Mouse (Mus musculus): Measurements from ENCODE around the gene Derl3. TPM values are rescaled to one million over a fixed set of nuclear protein-coding genes. Genes with fewer than 3 reads are reported as not detected.
A peak's percentile ranks its signal among the peaks of the same experiment; 100 is the strongest.
"Not testable (repeated sequence)": the region's sequence is repeated elsewhere in the genome, so short reads cannot be mapped to it uniquely, and the experiment has no call there.

The Derl3 gene
- polyA plus RNA-seq, 1 experiment from 2014 or later, result 2.1 TPM

GRCm38 (mm10) chr10:75878836-75879235 is 14.4 kb upstream of the Derl3 start:
- WGBS, result 89% methylated on average over 3 of the region's 3 CpGs
- H3K9ac ChIP-seq (replicated peaks), result no peak overlapping the region
- H3K27me3 ChIP-seq, result no peaks in the 10 kb centered on the region
- no peaks in the 10 kb centered on the region for H3K9me3 ChIP-seq
- no peak overlapping the region for H3K4me3 ChIP-seq (replicated peaks)
- peaks cover 18% of the 10 kb centered on the region for H3K4me1 ChIP-seq (replicated peaks)
- ATAC-seq, result no peak
- H3K4me2 ChIP-seq (replicated peaks), result no peak overlapping the region
- no peaks in the 10 kb centered on the region for H3K36me3 ChIP-seq
- no peak overlapping the region for H3K27ac ChIP-seq

GRCm38 (mm10) chr10:75880351-75880750 is 12.9 kb upstream of the Derl3 start:
- Histone ChIP-seq H3K4me3 (replicated peaks) (no peak overlapping the region), H3K27ac (no peak overlapping the region), H3K9ac (replicated peaks) (no peak overlapping the region), H3K9me3 (no peaks in the 10 kb centered on the region), H3K27me3 (no peaks in the 10 kb centered on the region), H3K4me1 (replicated peaks) (peaks cover 15% of the 10 kb centered on the region), H3K36me3 (no peaks in the 10 kb centered on the region), H3K4me2 (replicated peaks) (no peak overlapping the region)
- 95% methylated on average over 10 of the region's 10 CpGs for WGBS
- no peak for ATAC-seq

GRCm38 (mm10) chr10:75880771-75881577 is 12.2 kb upstream of the Derl3 start:
- Histone ChIP-seq H3K36me3 (no peaks in the 10 kb centered on the region), H3K9me3 (no peaks in the 10 kb centered on the region), H3K4me1 (replicated peaks) (peaks cover 15% of the 10 kb centered on the region), H3K4me2 (replicated peaks) (no peak overlapping the region), H3K9ac (replicated peaks) (no peak overlapping the region), H3K27ac (peak overlapping the region; percentile 25; the same call in 1 of the 2 replicates), H3K4me3 (replicated peaks) (no peak overlapping the region), H3K27me3 (no peaks in the 10 kb centered on the region)
- ATAC-seq, result no peak
- 70% methylated on average over 6 of the region's 6 CpGs for WGBS

- Histone ChIP-seq H3K4me3 (replicated peaks) (no peak overlapping the region), H3K4me1 (replicated peaks) (peaks cover 15% of the 10 kb centered on the region), H3K27ac (peak overlapping the region; percentile 25; the same call in 1 of the 2 replicates), H3K9me3 (no peaks in the 10 kb centered on the region), H3K4me2 (replicated peaks) (no peak overlapping the region; the same call in 1 of the 2 replicates), H3K9ac (replicated peaks) (no peak overlapping the region), H3K36me3 (no peaks in the 10 kb centered on the region), H3K27me3 (no peaks in the 10 kb centered on the region)
- ATAC-seq, result peak; percentile 31; the same call in 1 of the 2 replicates
- 16% methylated on average over 20 of the region's 20 CpGs for WGBS
Observed at GRCm38 (mm10) chr10:75881578-75882432, 11.4 kb upstream of the Derl3 start.

GRCm38 (mm10) chr10:75882433-75883231 is 10.6 kb upstream of the Derl3 start:
- no peak overlapping the region for H3K27ac ChIP-seq
- ATAC-seq, result peak; percentile 47
- no peak overlapping the region for H3K4me3 ChIP-seq (replicated peaks)
- H3K36me3 ChIP-seq, result no peaks in the 10 kb centered on the region
- H3K27me3 ChIP-seq, result no peaks in the 10 kb centered on the region
- peak overlapping the region; percentile 27 for H3K4me2 ChIP-seq (replicated peaks)
- H3K9me3 ChIP-seq, result no peaks in the 10 kb centered on the region
- 5% methylated on average over 15 of the region's 15 CpGs for WGBS
- peaks cover 15% of the 10 kb centered on the region for H3K4me1 ChIP-seq (replicated peaks)
- no peak overlapping the region for H3K9ac ChIP-seq (replicated peaks)

GRCm38 (mm10) chr10:75883232-75883552 is 10.0 kb upstream of the Derl3 start:
- Histone ChIP-seq H3K4me3 (replicated peaks) (no peak overlapping the region), H3K36me3 (no peaks in the 10 kb centered on the region), H3K27ac (no peak overlapping the region), H3K9ac (replicated peaks) (no peak overlapping the region), H3K9me3 (no peaks in the 10 kb centered on the region), H3K4me2 (replicated peaks) (peak overlapping the region; percentile 27), H3K4me1 (replicated peaks) (peaks cover 15% of the 10 kb centered on the region), H3K27me3 (no peaks in the 10 kb centered on the region)
- ATAC-seq, result peak; percentile 74
- WGBS, result 2% methylated on average over 10 of the region's 10 CpGs

GRCm38 (mm10) chr10:75884742-75885141 is 8.5 kb upstream of the Derl3 start:
- no peaks in the 10 kb centered on the region for H3K36me3 ChIP-seq
- H3K27me3 ChIP-seq, result no peaks in the 10 kb centered on the region
- H3K4me2 ChIP-seq (replicated peaks), result no peak overlapping the region
- H3K4me1 ChIP-seq (replicated peaks), result peaks cover 15% of the 10 kb centered on the region
- H3K4me3 ChIP-seq (replicated peaks), result no peak overlapping the region
- ATAC-seq, result no peak
- no peaks in the 10 kb centered on the region for H3K9me3 ChIP-seq
- no peak overlapping the region for H3K27ac ChIP-seq
- H3K9ac ChIP-seq (replicated peaks), result no peak overlapping the region
- WGBS, result 97% methylated on average over 8 of the region's 8 CpGs

GRCm38 (mm10) chr10:75887504-75887903 is 5.7 kb upstream of the Derl3 start:
- not testable (repeated sequence) for H3K4me1 ChIP-seq (replicated peaks); H3K4me3 ChIP-seq (replicated peaks); H3K9me3 ChIP-seq; H3K9ac ChIP-seq (replicated peaks); ATAC-seq; H3K27ac ChIP-seq; H3K36me3 ChIP-seq; H3K4me2 ChIP-seq (replicated peaks); H3K27me3 ChIP-seq
- WGBS, result 87% methylated on average over 5 of the region's 5 CpGs

GRCm38 (mm10) chr10:75889406-75890153 is 3.6 kb upstream of the Derl3 start:
- WGBS, result 60% methylated on average over 8 of the region's 8 CpGs
- Histone ChIP-seq H3K4me2 (replicated peaks) (no peak overlapping the region), H3K36me3 (peaks cover 10% of the 10 kb centered on the region), H3K9ac (replicated peaks) (no peak overlapping the region), H3K4me1 (replicated peaks) (peaks cover 13% of the 10 kb centered on the region), H3K27ac (no peak overlapping the region), H3K4me3 (replicated peaks) (no peak overlapping the region), H3K9me3 (no peaks in the 10 kb centered on the region), H3K27me3 (no peaks in the 10 kb centered on the region)
- no peak for ATAC-seq

- Histone ChIP-seq H3K4me3 (replicated peaks) (no peak overlapping the region), H3K27me3 (no peaks in the 10 kb centered on the region), H3K4me1 (replicated peaks) (peaks cover 13% of the 10 kb centered on the region), H3K9me3 (no peaks in the 10 kb centered on the region), H3K4me2 (replicated peaks) (no peak overlapping the region), H3K27ac (no peak overlapping the region), H3K9ac (replicated peaks) (no peak overlapping the region), H3K36me3 (peaks cover 52% of the 10 kb centered on the region)
- WGBS, result 85% methylated on average over 6 of the region's 6 CpGs
- no peak for ATAC-seq
Observed at GRCm38 (mm10) chr10:75894601-75895000, 1.4 kb downstream of the Derl3 start.

- Histone ChIP-seq H3K27ac (no peak overlapping the region), H3K4me2 (replicated peaks) (no peak overlapping the region), H3K4me1 (replicated peaks) (peaks cover 13% of the 10 kb centered on the region), H3K9me3 (no peaks in the 10 kb centered on the region), H3K9ac (replicated peaks) (no peak overlapping the region), H3K4me3 (replicated peaks) (no peak overlapping the region), H3K36me3 (peaks cover 62% of the 10 kb centered on the region), H3K27me3 (no peaks in the 10 kb centered on the region)
- 96% methylated on average over 5 of the region's 5 CpGs for WGBS
- no peak for ATAC-seq
Observed at GRCm38 (mm10) chr10:75895730-75896129, 2.5 kb downstream of the Derl3 start.

Data from midbrain, embryonic 13.5 days (tissue).